Mouse (Mus musculus): Measurements from ENCODE around the gene Osbpl3. TPM values are rescaled to one million over a fixed set of nuclear protein-coding genes. Genes with fewer than 3 reads are reported as not detected.

The Osbpl3 gene
- polyA plus RNA-seq, 1 experiment, result 4.1 TPM

DNA sequence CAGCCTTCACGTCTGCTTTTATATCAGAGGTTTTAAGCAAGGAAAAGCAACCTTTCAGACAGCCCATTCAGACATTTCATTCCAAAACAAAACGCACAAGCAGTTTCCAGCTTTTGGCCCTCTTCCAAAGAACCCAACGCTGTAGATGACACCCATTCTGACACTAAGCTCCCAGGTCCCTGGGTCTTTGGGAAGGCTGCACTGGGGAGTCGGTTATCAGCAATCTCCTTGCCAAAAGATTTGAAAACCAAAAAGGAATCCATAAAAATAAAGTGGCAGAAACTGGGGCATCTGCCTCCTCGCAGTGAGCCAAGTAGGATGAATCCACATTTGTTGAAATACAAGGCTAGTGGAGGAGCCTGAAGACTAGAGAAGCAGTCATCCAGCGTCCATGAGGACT lies 41.5 kb downstream of the Osbpl3 start:
- Histone ChIP-seq H3K4me1 (ENCODE audit: control insufficient read depth, insufficient read depth, low read length) (no peaks in the 10 kb centered on the region), H3K4me3 (replicated peaks; ENCODE audit: extremely low read depth, low read depth, low read length) (no peak overlapping the region)
- TF ChIP-seq CTCF (IDR thresholded peaks at IDR 0.05; ENCODE audit: insufficient read depth, low read length) (no peak), POLR2A (IDR thresholded peaks at IDR 0.05; ENCODE audit: borderline replicate concordance, extremely low read depth, low read depth, low read length) (no peak)
- 54% methylated on average over 6 of the region's 6 CpGs for WGBS
- no peak for DNase-seq

DNA sequence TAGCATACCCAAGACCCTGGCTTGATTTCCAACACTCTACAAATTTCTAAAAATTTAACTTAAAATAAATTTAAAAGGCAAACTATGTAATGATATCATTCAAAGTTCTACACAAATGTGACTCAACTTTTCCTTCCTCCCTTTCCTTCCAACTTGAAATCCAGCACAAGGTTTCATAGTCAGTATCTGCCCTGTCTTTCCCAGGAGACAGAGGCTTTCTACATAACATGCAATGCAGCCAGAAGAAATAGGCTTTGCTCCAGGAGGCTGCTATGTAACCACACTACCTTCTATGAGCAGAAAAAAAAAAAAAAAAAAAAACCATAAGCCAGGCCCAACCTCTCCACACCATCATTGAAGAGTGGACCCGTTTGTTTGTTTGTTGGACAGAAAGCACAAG lies 42.6 kb downstream of the Osbpl3 start:
- DNase-seq, result no peak
- Histone ChIP-seq H3K4me3 (replicated peaks; ENCODE audit: extremely low read depth, low read depth, low read length) (no peak overlapping the region), H3K4me1 (ENCODE audit: control insufficient read depth, insufficient read depth, low read length) (no peaks in the 10 kb centered on the region)
- 65% methylated on average over 1 of the region's 1 CpGs for WGBS
- TF ChIP-seq POLR2A (IDR thresholded peaks at IDR 0.05; ENCODE audit: borderline replicate concordance, extremely low read depth, low read depth, low read length) (no peak), CTCF (IDR thresholded peaks at IDR 0.05; ENCODE audit: insufficient read depth, low read length) (no peak)

- Histone ChIP-seq H3K4me1 (ENCODE audit: control insufficient read depth, insufficient read depth, low read length) (no peaks in the 10 kb centered on the region), H3K4me3 (replicated peaks; ENCODE audit: extremely low read depth, low read depth, low read length) (no peak overlapping the region)
- no peak for DNase-seq
- TF ChIP-seq CTCF (IDR thresholded peaks at IDR 0.05; ENCODE audit: insufficient read depth, low read length) (no peak), POLR2A (IDR thresholded peaks at IDR 0.05; ENCODE audit: borderline replicate concordance, extremely low read depth, low read depth, low read length) (no peak)
- WGBS, result 16% methylated on average over 4 of the region's 4 CpGs
Measured at GRCm38 (mm10) chr6:50412174-50412573, 43.8 kb downstream of the Osbpl3 start.

DNA sequence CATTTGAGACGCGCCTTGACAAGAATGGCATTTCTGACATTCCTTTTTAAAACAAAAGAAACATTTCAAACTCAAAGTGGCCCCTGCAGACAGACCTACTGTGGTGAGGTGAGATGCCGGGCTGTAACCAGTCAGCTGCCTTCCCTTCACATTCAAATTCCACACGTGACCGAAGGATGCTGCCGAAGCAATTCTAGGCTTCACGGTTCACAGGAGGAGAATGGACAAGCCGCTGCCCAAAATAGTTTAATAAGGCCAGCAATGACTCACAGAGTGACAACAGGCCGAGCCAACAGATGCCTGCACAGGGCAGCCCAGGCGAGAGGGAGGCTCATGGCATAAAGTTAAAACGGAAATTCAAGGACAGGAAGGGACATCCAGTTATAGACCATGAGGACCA lies 51.3 kb downstream of the Osbpl3 start:
- Histone ChIP-seq H3K4me3 (replicated peaks; ENCODE audit: extremely low read depth, low read depth, low read length) (no peak overlapping the region), H3K4me1 (ENCODE audit: control insufficient read depth, insufficient read depth, low read length) (no peaks in the 10 kb centered on the region)
- TF ChIP-seq CTCF (IDR thresholded peaks at IDR 0.05; ENCODE audit: insufficient read depth, low read length) (no peak), POLR2A (IDR thresholded peaks at IDR 0.05; ENCODE audit: borderline replicate concordance, extremely low read depth, low read depth, low read length) (no peak)
- DNase-seq, result no peak
- WGBS, result 73% methylated on average over 11 of the region's 11 CpGs

DNA sequence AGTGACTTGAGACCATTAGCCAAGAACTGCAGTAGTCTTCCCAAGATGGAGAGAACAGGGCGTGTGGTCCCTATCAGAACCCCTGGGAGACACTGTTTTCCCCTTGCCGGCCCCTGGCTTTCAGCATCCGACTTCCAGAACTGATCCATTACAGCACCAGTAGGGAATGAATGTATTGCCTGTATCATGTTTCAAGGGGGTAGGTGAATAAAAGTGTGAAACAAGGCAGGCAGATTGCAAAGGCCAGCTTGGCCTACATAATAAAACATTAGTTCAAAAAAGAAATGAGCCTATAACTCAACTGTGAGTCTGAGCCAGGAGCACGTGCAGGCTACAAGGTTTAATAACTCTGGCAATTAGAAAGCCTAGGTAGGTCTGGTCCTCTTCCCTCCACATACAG lies 52.5 kb downstream of the Osbpl3 start:
- H3K4me3 ChIP-seq (replicated peaks; ENCODE audit: extremely low read depth, low read depth, low read length), result no peak overlapping the region
- WGBS, result 86% methylated on average over 4 of the region's 4 CpGs
- no peak for DNase-seq
- H3K4me1 ChIP-seq (ENCODE audit: control insufficient read depth, insufficient read depth, low read length), result no peaks in the 10 kb centered on the region
- TF ChIP-seq POLR2A (IDR thresholded peaks at IDR 0.05; ENCODE audit: borderline replicate concordance, extremely low read depth, low read depth, low read length), result no peak
- no peak for TF ChIP-seq CTCF (IDR thresholded peaks at IDR 0.05; ENCODE audit: insufficient read depth, low read length)

GRCm38 (mm10) chr6:50402872-50403271 lies 53.1 kb downstream of the Osbpl3 start:
- no peak for TF ChIP-seq POLR2A (IDR thresholded peaks at IDR 0.05; ENCODE audit: borderline replicate concordance, extremely low read depth, low read depth, low read length)
- TF ChIP-seq CTCF (IDR thresholded peaks at IDR 0.05; ENCODE audit: insufficient read depth, low read length), result no peak
- H3K4me3 ChIP-seq (replicated peaks; ENCODE audit: extremely low read depth, low read depth, low read length), result no peak overlapping the region

DNA sequence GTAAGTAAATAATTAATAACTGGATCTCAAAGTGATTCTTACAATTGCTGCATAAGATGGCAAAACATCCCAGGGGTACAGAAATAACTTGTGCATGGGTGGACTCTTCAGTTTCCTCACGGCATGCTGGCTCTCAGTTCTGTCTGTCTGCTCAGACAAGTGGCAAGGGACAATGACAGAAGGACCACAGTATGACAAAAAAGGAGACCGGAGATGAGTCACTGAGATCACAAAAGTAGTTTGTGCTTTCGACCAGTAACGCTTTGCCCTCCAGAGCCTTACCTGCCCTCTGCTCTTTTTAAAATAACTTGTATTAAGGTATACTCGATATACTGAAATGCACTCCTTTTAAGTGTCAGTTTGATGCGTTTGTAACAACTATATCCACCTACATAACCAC lies 55.8 kb downstream of the Osbpl3 start:
- no peak for DNase-seq
- Histone ChIP-seq H3K4me1 (ENCODE audit: control insufficient read depth, insufficient read depth, low read length) (no peaks in the 10 kb centered on the region), H3K4me3 (replicated peaks; ENCODE audit: extremely low read depth, low read depth, low read length) (no peak overlapping the region)
- TF ChIP-seq POLR2A (IDR thresholded peaks at IDR 0.05; ENCODE audit: borderline replicate concordance, extremely low read depth, low read depth, low read length) (no peak), CTCF (IDR thresholded peaks at IDR 0.05; ENCODE audit: insufficient read depth, low read length) (no peak)
- 83% methylated on average over 6 of the region's 6 CpGs for WGBS

More at GRCm38 (mm10) chr6:50402872-50403271, 53.1 kb downstream of the Osbpl3 start:
- no peaks in the 10 kb centered on the region for H3K4me1 ChIP-seq (ENCODE audit: control insufficient read depth, insufficient read depth, low read length)
- WGBS, result 77% methylated on average over 4 of the region's 4 CpGs
- DNase-seq, result no peak

DNA sequence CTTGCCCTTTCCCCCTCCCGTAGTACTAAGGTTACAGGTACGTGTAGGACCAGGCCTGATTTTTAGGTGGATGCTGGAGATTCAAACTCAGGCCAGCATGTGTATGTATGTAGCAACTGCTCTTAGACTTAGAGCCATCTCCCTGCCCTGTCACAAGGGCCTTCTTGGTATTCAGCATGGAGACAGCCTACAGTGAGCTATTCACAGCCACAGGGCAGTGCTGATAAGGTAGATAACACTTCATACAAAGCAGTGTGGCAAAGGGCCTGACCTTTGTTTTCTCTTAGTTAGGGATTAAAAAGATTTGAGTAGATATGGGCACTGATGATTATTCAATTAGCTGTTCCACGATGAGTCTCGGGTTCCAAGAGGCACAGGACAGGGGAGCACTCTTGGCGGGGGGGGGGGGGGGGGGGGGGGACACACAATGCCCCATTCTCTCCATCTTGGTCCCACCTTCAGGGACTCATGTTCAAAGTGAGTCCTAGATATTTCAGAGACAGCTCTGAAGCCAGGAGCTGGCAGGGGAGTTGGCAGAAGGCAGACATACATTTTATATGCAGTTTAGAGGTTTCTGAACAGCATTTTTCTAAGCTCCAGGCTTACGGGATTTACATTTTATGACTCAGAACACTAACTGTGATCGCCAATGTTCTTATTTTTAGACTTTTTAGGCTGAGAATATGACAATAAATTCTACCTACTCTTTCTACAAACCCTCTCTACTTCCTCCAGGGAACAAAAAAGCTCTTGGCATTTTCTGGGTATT lies 56.4 kb downstream of the Osbpl3 start:
- Histone ChIP-seq H3K4me3 (replicated peaks; ENCODE audit: extremely low read depth, low read depth, low read length) (no peak overlapping the region), H3K4me1 (ENCODE audit: control insufficient read depth, insufficient read depth, low read length) (no peaks in the 10 kb centered on the region; the same call in 1 of the 2 replicates)
- DNase-seq, result no peak
- TF ChIP-seq POLR2A (IDR thresholded peaks at IDR 0.05; ENCODE audit: borderline replicate concordance, extremely low read depth, low read depth, low read length) (no peak), CTCF (IDR thresholded peaks at IDR 0.05; ENCODE audit: insufficient read depth, low read length) (no peak)
- WGBS, result 61% methylated on average over 7 of the region's 7 CpGs

GRCm38 (mm10) chr6:50398324-50398723 lies 57.7 kb downstream of the Osbpl3 start:
- TF ChIP-seq POLR2A (IDR thresholded peaks at IDR 0.05; ENCODE audit: borderline replicate concordance, extremely low read depth, low read depth, low read length) (no peak), CTCF (IDR thresholded peaks at IDR 0.05; ENCODE audit: insufficient read depth, low read length) (no peak)

DNA sequence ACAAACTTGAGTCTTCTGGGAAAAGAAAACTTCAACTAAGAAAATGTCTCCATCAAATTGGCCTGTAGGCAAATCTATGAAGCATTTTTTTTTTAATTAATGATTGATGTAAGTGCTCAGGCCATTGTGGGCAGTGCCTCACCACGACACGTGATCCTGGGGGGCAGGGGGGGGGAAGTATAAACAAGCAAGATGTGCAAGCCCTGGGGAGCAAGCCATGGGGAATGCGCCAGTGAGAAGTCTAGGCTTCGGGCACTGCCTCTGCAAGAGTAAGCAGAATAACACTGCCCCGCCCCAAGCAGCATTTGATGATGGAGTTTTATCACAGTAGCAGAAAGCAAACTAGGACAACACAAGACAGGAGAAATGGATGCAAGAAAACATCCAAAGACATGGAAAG lies 58.9 kb downstream of the Osbpl3 start:
- no peak for TF ChIP-seq POLR2A (IDR thresholded peaks at IDR 0.05; ENCODE audit: borderline replicate concordance, extremely low read depth, low read depth, low read length)
- no peak for TF ChIP-seq CTCF (IDR thresholded peaks at IDR 0.05; ENCODE audit: insufficient read depth, low read length)
- 48% methylated on average over 5 of the region's 5 CpGs for WGBS
- Histone ChIP-seq H3K4me3 (replicated peaks; ENCODE audit: extremely low read depth, low read depth, low read length) (no peak overlapping the region), H3K4me1 (ENCODE audit: control insufficient read depth, insufficient read depth, low read length) (no peaks in the 10 kb centered on the region; the same call in 1 of the 2 replicates)
- DNase-seq, result no peak

More at GRCm38 (mm10) chr6:50398324-50398723, 57.7 kb downstream of the Osbpl3 start:
- H3K4me3 ChIP-seq (replicated peaks; ENCODE audit: extremely low read depth, low read depth, low read length), result no peak overlapping the region
- H3K4me1 ChIP-seq (ENCODE audit: control insufficient read depth, insufficient read depth, low read length), result no peaks in the 10 kb centered on the region; the same call in 1 of the 2 replicates
- WGBS, result 88% methylated on average over 6 of the region's 6 CpGs
- DNase-seq, result no peak

Data from lung, adult 2 months (tissue).